Mouse (Mus musculus): ENCODE measurements around the gene Tmem53. TPM values are rescaled to one million over a fixed set of nuclear protein-coding genes. Genes with fewer than 3 reads are reported as not detected.

Gene Tmem53
- polyA plus RNA-seq, 1 experiment from 2014 or later, result 12.4 TPM

DNA sequence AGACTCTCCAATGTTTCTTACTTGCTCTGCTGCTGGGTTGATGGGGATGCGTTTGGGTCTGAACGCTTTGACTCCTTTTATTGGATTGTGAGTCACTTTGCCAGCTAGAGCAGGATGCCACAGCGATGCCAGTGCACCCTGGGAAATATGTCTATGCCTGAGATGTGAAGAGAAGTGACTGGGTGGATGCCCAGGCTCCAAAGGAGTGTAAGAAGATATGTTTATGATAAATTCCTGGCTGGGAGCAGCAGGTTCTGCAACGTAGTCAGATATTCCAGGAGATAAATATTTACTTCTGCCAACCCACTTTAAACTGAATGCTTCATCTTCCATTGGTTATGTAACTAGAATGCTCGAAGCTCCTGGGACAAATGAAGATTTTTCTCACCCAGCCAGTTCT is 34.7 kb upstream of the Tmem53 start:
- no peaks in the 10 kb centered on the region for H3K9me3 ChIP-seq (ENCODE audit: low read depth, low read length)
- WGBS, result 57% methylated on average over 5 of the region's 5 CpGs
- no peak for ATAC-seq (ENCODE audit: insufficient read depth)
- H3K27ac ChIP-seq (ENCODE audit: low read depth), result no peak overlapping the region
- H3K36me3 ChIP-seq (ENCODE audit: insufficient read depth), result no peaks in the 10 kb centered on the region
- H3K4me1 ChIP-seq (ENCODE audit: insufficient read depth), result no peaks in the 10 kb centered on the region
- DNase-seq, result no peak
- H3K27me3 ChIP-seq (ENCODE audit: insufficient read depth, low read length), result no peaks in the 10 kb centered on the region
- no peak for TF ChIP-seq CTCF (IDR thresholded peaks at IDR 0.05; ENCODE audit: low read depth)
- H3K9ac ChIP-seq, result no peak overlapping the region
- H3K4me3 ChIP-seq (ENCODE audit: low read depth, low read length), result no peak overlapping the region
- H3K4me2 ChIP-seq, result no peak overlapping the region

DNA sequence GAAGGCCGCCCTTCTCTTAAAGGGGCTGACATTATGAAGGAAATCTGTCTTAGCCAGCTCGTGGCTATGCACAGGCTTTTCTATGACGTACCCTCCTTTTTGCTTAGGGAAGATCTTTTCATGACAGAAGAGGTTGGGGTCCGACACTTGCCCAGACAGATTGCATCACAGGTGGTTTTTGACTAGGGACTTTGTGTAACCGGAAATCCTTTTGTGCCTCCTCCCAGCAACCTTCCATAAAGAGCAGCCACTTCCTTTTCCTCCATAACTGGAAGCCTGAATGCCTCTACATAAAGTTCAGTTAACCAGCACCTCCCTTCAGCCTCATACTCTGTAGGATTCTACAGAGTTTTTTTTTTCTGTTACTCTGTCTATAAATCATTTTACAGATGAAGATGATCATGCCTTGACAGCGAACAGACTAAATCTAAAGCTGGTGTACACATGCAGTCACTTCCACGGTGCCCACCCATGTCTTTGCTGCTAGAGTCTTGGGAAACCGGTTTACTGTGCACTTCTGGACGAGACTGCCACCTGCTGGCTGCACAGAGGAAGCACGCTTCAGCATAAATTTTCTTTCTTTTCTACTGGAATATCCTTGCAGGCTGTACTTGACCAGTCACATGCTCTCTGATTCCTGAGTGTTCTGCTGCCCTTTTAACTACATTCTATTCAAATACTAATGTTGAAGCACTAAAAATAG is 33.1 kb upstream of the Tmem53 start:
- Histone ChIP-seq H3K4me3 (ENCODE audit: low read depth, low read length) (no peak overlapping the region), H3K9ac (no peak overlapping the region), H3K9me3 (ENCODE audit: low read depth, low read length) (no peaks in the 10 kb centered on the region), H3K4me2 (0 out of 2 replicates have a peak overlapping the region, but pooled peaks have one; percentile 28), H3K27me3 (ENCODE audit: insufficient read depth, low read length) (no peaks in the 10 kb centered on the region), H3K36me3 (ENCODE audit: insufficient read depth) (no peaks in the 10 kb centered on the region), H3K4me1 (ENCODE audit: insufficient read depth) (no peaks in the 10 kb centered on the region), H3K27ac (ENCODE audit: low read depth) (no peak overlapping the region)
- TF ChIP-seq CTCF (IDR thresholded peaks at IDR 0.05; ENCODE audit: low read depth), result peak; percentile 93
- peak; percentile 71 for ATAC-seq (ENCODE audit: insufficient read depth)
- peak; percentile 85 for DNase-seq
- WGBS, result 32% methylated on average over 10 of the region's 10 CpGs

DNA sequence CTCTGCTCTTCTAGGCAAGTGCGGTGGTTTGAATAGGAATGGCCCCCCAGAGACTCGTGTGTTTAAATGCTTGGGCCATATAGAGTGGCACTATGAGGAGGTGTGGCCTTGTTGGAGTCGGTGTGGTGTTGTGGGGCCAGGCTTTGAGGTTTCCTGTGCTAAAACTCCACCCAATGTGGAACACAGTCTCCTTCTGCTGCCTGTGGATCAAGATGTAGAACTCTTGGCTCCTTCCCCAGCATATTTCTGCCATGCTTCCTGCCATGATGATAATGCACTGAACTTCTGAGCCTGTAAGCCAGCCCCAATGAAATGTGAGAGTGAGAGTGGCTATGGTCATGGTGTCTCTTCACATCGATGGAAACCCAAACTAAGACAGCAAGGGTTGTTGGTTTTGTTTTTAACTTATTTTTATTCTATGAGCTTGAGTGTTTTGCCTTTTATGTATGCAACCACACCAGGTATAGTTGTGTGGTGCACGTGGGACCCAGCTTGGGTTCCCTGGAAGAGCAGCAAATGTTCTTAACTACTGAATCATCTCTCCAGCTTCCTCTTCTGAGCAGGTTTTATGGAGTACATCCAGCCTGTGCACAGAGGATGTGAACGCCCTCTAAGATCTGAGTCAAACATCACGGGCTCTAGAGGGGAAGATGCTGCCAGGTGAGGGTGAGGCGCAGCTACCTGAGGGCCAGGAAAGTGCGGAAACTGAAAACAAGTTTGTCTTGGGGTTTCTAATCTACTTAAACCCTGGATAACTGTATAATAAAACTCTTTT is 30.8 kb upstream of the Tmem53 start:
- no peak for TF ChIP-seq CTCF (IDR thresholded peaks at IDR 0.05; ENCODE audit: low read depth)
- no peak overlapping the region for H3K27ac ChIP-seq (ENCODE audit: low read depth)
- no peaks in the 10 kb centered on the region for H3K4me1 ChIP-seq (ENCODE audit: insufficient read depth)
- no peaks in the 10 kb centered on the region for H3K27me3 ChIP-seq (ENCODE audit: insufficient read depth, low read length)
- H3K4me3 ChIP-seq (ENCODE audit: low read depth, low read length), result no peak overlapping the region
- no peak for DNase-seq
- WGBS, result 75% methylated on average over 9 of the region's 9 CpGs
- no peak for ATAC-seq (ENCODE audit: insufficient read depth)
- no peaks in the 10 kb centered on the region for H3K9me3 ChIP-seq (ENCODE audit: low read depth, low read length)
- no peak overlapping the region for H3K9ac ChIP-seq
- no peak overlapping the region for H3K4me2 ChIP-seq
- H3K36me3 ChIP-seq (ENCODE audit: insufficient read depth), result no peaks in the 10 kb centered on the region

DNA sequence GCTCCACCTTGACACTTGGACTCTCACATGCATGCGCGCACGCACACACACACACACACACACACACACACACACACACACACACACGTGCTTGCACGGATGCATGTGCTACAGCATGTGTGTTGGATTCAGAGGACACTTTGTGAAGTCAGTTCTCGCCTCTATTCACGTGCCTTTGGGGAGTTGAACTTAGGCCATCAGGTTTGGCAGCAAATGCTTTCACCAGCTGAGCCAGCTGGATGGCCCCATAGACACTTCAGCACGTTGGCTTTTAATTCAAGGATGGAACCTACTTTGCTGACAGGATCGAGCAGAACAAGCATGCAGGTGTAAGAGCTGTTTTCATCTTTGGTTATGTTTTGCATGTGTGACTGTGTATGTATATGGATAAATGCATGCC is 29.9 kb upstream of the Tmem53 start:
- Histone ChIP-seq H3K36me3 (ENCODE audit: insufficient read depth) (no peaks in the 10 kb centered on the region), H3K9ac (no peak overlapping the region), H3K27ac (ENCODE audit: low read depth) (no peak overlapping the region), H3K9me3 (ENCODE audit: low read depth, low read length) (no peaks in the 10 kb centered on the region), H3K27me3 (ENCODE audit: insufficient read depth, low read length) (no peaks in the 10 kb centered on the region), H3K4me2 (no peak overlapping the region), H3K4me1 (ENCODE audit: insufficient read depth) (no peaks in the 10 kb centered on the region), H3K4me3 (ENCODE audit: low read depth, low read length) (no peak overlapping the region)
- DNase-seq (no peak), ATAC-seq (ENCODE audit: insufficient read depth) (no peak)
- WGBS, result 81% methylated on average over 9 of the region's 9 CpGs
- no peak for TF ChIP-seq CTCF (IDR thresholded peaks at IDR 0.05; ENCODE audit: low read depth)

DNA sequence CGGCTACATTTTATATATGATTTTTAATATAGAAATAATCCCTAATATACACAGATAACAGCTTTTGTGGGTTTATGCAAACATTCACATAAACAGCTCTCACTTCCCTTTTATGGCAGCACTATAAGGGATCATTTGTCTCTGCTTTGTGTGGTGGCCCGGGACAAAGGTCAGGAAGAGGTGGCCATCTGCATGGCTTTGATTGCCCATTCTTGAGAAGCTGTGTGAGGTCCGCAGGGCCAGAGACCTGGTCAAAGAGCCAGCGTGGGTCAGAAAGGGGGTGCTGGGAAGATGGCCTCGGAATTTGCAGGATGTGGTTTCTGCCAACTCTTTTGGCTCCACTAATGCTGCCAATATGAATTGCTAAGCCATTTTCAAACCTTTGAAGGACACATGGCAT is 28.8 kb upstream of the Tmem53 start:
- Histone ChIP-seq H3K36me3 (ENCODE audit: insufficient read depth) (no peaks in the 10 kb centered on the region), H3K4me2 (no peak overlapping the region), H3K4me3 (ENCODE audit: low read depth, low read length) (no peak overlapping the region), H3K9ac (no peak overlapping the region), H3K9me3 (ENCODE audit: low read depth, low read length) (no peaks in the 10 kb centered on the region), H3K27me3 (ENCODE audit: insufficient read depth, low read length) (no peaks in the 10 kb centered on the region), H3K27ac (ENCODE audit: low read depth) (no peak overlapping the region), H3K4me1 (ENCODE audit: insufficient read depth) (no peaks in the 10 kb centered on the region)
- 57% methylated on average over 5 of the region's 5 CpGs for WGBS
- DNase-seq (no peak), ATAC-seq (ENCODE audit: insufficient read depth) (no peak)
- TF ChIP-seq CTCF (IDR thresholded peaks at IDR 0.05; ENCODE audit: low read depth), result no peak

DNA sequence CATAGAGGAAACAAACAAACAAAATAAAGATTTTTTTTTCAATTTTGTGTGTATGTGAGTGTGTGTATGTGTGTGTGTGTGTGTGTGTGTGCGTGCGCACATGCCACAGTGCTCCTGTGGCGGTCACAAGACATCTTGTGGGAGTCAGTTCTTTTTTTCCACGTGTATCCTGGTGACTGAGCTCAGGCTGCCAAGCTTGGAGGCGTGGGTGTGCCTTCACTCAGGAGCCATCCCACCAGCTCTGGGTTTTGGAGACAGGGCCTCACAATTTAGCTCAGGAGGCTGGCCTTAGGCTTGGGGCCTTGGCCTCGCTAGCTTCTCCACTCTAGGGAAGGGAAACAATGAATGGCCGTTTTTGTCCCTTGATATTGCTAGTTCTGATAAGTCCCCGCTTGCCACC is 27.6 kb upstream of the Tmem53 start:
- Histone ChIP-seq H3K4me3 (ENCODE audit: low read depth, low read length) (no peak overlapping the region), H3K4me2 (no peak overlapping the region), H3K9ac (no peak overlapping the region), H3K27ac (ENCODE audit: low read depth) (no peak overlapping the region), H3K9me3 (ENCODE audit: low read depth, low read length) (no peaks in the 10 kb centered on the region), H3K27me3 (ENCODE audit: insufficient read depth, low read length) (no peaks in the 10 kb centered on the region), H3K36me3 (ENCODE audit: insufficient read depth) (no peaks in the 10 kb centered on the region), H3K4me1 (ENCODE audit: insufficient read depth) (no peaks in the 10 kb centered on the region)
- no peak for ATAC-seq (ENCODE audit: insufficient read depth)
- TF ChIP-seq CTCF (IDR thresholded peaks at IDR 0.05; ENCODE audit: low read depth), result no peak
- 70% methylated on average over 8 of the region's 8 CpGs for WGBS
- DNase-seq, result no peak

DNA sequence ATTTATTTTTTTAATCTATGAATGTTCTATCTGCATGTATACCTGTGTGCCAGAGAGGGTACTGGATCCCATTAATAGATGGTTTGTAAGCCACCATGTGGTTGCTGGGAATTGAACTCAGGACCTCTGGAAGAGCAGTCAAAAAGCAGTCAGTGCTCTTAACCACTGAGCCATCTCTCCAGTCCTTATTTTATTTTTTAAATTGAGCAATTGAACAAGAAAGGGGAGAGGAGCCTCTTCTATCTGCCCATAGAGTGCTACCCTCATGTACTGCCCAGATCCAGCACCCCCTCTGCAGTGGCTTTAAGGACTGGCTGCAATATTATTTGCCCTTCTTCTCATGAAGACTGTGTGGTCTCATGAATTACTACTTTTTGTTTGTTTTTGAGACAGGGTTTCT is 26.5 kb upstream of the Tmem53 start:
- Histone ChIP-seq H3K4me2 (no peak overlapping the region), H3K9me3 (ENCODE audit: low read depth, low read length) (no peaks in the 10 kb centered on the region; the same call in 1 of the 2 replicates), H3K4me3 (ENCODE audit: low read depth, low read length) (no peak overlapping the region), H3K27me3 (ENCODE audit: insufficient read depth, low read length) (no peaks in the 10 kb centered on the region), H3K9ac (no peak overlapping the region), H3K36me3 (ENCODE audit: insufficient read depth) (no peaks in the 10 kb centered on the region), H3K27ac (ENCODE audit: low read depth) (no peak overlapping the region), H3K4me1 (ENCODE audit: insufficient read depth) (no peaks in the 10 kb centered on the region)
- no peak for TF ChIP-seq CTCF (IDR thresholded peaks at IDR 0.05; ENCODE audit: low read depth)
- DNase-seq, result no peak
- ATAC-seq (ENCODE audit: insufficient read depth), result no peak
